Mouse (Mus musculus) cerebellum, adult 2 months (tissue): ENCODE data around the gene Hspb1.

Experiments used
- CTCF ChIP-seq: fragments of 200-500 bp; IDR thresholded peaks from 2 replicates; pipeline ENCODE4 v1.5.1; 2011; ENCODE audit warnings: low read depth, mild to moderate bottlenecking, control low read depth, low read length, moderate library complexity, borderline replicate concordance; ENCODE audit not compliant: insufficient read depth
- POLR2A ChIP-seq: fragments of 200-500 bp; IDR thresholded peaks from 2 replicates; pipeline ENCODE4 v1.6.1; 2011; ENCODE audit warnings: low read length, control low read depth, borderline replicate concordance; ENCODE audit not compliant: insufficient read depth

GRCm38 (mm10) chr5:135905320-135906225 lies 17.9 kb downstream of the Hspb1 start:
- no peak for TF ChIP-seq POLR2A
- no peak for TF ChIP-seq CTCF
